Mouse (Mus musculus): ENCODE measurements around the gene Aoah.
A peak's percentile ranks its signal among the peaks of the same experiment; 100 is the strongest.

Aoah gene

DNA sequence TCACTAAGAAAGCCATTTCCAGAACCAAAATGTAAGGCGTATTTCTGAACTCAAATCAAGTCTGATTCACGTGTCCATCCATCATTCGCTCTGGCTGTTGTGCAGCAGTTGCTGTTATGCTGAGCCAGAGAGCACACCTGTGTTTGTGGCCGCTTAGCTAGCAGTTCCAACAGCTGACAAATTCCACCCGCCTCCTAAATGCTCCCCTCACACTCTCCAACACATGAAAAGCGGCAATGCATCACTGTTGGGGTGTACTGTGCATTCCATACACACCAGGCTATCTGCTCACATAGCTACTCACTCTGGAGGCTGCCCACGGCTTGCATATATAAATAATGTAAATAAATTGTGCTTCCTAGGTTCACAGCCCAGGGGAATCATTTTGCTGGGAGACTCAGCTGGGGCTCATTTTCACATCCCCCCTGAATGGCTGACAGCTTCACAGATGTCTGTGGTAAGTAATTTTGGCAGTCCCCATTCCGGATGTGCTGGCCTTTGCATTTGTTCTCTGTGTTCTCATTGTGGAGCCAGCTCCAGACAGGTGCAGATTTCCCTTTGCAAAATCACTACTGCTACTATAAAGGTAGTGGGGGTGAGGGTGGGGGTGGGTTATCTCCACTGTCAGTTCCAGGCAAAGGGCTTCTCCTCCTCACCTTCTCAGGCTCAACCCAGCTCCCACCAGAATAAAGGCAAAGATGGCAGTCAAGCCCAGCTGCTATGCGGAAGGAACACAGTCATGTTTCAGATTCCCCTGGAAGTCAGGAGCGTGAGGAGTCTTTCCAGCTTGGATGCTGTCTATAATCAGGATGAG is 123.0 kb downstream of the Aoah start:
- DNase-seq (ENCODE audit: low spot score), result no peak

DNA sequence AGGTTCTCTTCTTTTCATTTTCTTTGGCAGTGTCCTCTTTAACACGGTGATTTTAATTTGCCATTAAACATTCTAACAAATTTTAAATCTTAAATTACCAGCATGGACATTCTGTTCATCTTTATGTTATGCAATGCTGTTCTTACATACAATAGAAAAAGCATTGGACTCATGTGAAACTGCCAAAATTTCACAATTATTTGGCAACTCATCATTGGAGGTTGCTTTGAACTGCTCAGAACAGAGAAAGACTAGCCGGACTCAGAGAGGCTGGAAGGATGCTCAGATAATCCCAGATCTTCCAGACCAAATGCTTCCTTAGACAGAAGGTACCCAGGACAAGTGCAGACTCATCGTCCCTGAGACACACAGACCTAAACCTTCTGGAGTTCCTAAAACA is 126.5 kb downstream of the Aoah start:
- DNase-seq (ENCODE audit: low spot score), result no peak

DNA sequence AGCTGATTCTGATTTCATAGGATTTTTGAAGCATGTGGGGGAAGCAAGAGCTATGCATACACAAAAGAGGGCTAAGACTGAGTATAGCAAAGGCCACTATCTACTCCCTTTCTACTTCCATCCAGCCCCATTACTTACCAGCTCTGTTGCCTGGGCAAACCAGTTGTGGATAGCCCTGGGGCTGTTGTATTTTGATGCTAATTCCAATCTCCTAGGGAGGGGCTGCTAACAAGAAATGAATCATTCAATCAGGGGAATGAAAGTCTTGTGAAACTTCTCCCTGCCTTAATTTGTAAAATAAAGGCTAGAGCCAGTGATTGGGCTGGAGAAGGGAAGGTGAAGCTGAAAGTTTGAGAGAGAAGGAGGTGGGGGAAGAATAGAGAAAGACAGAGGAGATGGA is 142.1 kb downstream of the Aoah start:
- DNase-seq (ENCODE audit: low spot score), result no peak

- peak; percentile 22 for DNase-seq (ENCODE audit: low spot score)
These were observed 143.5 kb downstream of the Aoah start for GRCm38 (mm10) chr13:20937452-20937851.

GRCm38 (mm10) chr13:20939099-20939498 is 145.2 kb downstream of the Aoah start:
- no peak for DNase-seq (ENCODE audit: low spot score)

GRCm38 (mm10) chr13:20940389-20940788 is 146.5 kb downstream of the Aoah start:
- no peak for DNase-seq (ENCODE audit: low spot score)

DNA sequence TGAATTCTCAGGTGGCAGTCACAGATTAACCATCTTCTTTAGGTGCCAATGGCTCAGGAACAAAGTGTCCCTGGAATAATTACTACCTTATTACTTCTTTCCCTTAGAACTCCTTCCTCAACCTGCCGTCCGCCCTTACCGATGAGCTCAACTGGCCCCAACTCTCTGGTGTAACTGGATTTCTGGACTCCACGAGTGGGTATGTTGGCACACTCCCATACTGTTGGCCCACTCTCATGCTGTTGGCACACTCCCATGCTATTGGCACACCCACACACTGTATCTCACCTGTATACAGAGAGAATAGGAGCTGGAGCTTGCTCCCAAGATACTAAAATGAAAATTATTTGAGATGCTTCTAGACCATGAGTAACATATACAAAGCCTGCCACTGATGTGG is 147.8 kb downstream of the Aoah start:
- DNase-seq (ENCODE audit: low spot score), result no peak

GRCm38 (mm10) chr13:20963086-20963485 is 169.2 kb downstream of the Aoah start:
- DNase-seq (ENCODE audit: low spot score), result no peak

DNA sequence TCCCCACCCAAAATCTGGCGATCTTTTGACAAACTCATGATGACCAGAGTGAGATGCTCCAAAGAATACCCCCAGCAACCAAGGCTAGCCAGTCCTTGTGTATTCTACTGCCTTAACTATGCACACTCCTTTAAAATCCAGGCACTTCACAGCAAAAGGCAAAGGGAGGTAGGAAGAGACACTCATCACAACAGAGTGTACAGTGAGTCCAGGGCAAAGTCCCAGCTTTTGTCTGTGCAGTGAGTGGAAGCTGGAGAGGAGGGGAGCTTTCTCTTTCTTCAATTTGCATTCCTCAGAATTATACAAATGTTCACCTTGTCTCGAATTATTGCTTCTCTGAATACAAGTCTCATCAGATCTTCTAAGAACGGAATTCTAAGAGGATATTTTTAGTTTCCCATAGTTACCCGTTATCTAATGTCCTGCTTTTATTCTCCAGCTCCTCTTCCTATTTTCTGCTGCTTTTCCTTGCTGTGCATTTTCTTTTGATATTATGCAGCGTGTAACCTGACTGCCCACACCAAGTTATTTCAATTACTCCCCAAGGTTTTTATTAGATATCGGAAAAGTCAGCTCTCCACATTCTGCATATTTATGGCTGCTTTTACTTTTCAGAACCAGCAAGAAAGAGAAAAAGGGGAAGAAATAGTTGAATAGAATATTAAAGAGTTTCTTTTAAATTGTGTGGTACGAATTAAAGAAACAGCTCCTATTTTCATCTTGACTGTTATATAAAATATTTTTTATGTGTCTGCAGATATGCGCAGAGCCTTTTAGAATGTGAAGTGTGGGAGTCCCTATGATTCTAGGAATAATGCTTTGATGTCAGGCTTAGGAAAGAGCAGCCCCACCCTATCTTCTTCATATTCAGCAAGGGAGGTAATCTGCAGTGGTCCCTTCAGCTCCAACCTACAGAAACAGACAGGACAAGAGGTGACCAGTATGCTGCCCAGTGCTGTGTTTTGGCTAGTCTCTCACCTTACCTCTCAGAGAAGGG is 187.6 kb downstream of the Aoah start:
- no peak for DNase-seq (ENCODE audit: low spot score)

DNA sequence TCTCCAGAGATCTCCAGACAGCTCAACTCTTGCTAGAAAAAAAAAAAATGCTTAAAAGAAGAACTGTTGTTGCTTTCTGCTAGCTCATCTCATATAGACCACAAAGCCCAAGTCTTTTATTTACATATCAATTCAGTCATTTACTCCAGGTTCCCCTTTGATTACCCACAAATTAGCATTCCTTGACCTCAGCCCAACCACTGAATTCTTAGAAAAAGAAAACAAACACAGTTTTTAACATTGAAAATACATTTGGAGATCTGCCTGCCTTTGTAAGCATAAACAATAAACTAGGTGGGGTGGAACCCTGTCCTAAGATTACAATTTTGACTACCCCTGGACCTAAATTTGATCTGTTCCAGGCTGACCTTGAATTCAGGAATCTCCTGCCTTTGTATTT is 191.6 kb downstream of the Aoah start:
- DNase-seq (ENCODE audit: low spot score), result no peak

DNA sequence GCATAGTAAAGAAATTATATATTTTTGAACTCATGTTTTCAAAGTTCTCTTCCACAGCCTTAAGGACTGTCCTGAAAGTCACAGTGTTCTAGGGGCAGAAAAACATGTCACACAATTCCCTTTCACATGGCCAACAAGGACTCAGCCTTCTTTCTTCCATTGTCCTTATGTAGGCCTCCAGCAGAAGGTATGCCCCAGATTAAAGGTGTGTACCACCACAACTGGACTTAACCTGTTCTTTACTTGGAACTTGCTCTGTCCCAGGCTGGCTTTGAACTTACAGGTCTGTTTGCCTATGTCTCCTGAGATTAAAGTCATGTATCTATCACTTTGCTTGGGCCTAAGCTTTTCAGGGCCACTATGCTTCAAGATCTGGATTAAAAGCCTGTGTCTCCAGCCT is 192.0 kb downstream of the Aoah start:
- DNase-seq (ENCODE audit: low spot score), result no peak

GRCm38 (mm10) chr13:21005238-21005637 is 211.3 kb downstream of the Aoah start:
- DNase-seq (ENCODE audit: low spot score), result no peak

DNA sequence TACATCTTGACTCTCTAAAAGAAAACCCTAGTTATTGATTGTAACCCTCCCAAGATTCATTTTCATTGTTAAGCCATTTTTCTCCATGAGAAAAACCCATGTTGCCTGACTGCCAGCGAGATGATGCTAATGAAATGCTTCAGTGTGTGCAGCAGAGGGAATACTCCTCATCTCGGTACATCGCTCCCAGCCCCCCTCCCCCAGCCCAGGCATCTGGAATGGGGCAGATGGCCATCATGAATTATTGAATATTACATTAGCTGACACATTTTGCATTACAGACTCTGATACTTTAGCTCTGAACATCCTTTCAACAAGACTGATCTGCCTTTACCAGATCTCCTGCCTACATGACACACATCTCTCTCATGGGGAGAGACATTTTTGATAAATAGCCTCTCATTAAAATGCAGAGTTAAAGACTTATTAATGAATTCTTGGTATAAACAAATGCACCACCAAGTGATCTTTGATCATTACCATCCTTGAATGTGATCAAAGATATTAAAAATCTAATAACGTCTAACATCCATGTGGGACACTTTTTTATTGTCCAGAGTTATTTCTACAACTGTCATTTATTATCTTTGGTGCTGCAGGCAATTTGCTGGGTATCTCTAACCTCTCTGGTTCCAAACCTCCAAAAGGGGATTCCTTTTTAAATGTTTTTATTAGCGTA is 211.9 kb downstream of the Aoah start:
- DNase-seq (ENCODE audit: low spot score), result no peak

DNA sequence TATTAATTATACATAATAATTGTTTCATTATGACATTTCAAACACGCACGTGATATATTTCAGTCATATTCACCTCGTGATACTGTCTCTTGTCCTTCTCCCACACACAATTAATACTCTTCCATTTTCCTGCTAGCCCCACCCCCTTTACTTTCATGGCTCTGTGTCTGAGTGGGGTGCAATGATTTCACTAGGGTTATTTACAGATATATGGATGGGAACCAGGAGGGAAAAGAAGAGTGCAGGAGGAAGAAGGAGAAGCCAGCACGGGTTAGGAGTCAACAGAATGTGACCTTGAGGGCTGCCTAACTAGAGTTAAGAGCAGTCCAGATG is 212.4 kb downstream of the Aoah start:
- no peak for DNase-seq (ENCODE audit: low spot score)

- DNase-seq (ENCODE audit: low spot score), result no peak
These were observed 219.7 kb downstream of the Aoah start for GRCm38 (mm10) chr13:21013659-21014058.

DNA sequence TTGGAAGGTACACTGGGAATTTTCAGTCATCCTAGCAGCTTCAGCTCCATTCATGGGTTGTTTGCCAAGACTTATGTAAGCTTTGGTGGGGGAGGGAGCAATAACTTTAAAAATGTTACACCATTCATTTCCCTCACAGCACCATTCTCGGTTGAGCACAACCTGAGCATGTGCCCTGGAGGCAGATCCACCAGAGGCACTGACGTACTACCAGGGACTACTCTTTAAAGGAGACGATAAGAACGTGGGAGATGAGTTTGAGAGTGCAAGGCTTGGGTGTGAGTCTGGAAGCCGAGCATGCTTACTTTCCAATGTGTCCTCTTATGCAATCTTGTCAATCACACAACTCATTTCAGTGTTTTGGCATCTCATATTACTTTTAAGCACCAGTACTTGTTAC is 230.9 kb downstream of the Aoah start:
- no peak for DNase-seq (ENCODE audit: low spot score)

GRCm38 (mm10) chr13:21033176-21033575 is 239.3 kb downstream of the Aoah start:
- DNase-seq (ENCODE audit: low spot score), result no peak

- no peak for DNase-seq (ENCODE audit: low spot score)
These were observed 241.1 kb downstream of the Aoah start for GRCm38 (mm10) chr13:21035011-21035410.

DNA sequence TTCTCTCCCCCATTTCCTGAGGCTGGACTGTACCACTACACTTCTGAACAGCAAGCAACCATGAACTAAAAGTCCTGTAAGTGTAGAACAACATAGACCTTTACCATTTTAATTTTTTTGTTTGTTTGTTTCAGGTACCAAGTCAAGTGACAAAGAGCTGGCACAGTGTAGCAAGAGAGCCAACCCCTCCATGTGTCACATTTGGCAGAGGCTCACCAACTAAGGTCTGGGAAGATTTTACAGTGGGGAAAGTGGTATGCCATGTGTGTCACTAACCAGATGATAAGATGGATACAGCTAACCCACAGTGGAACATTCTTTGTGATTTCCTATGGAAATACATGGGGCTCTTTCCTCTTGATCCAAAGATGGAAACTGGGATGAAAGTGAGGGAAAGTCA is 242.1 kb downstream of the Aoah start:
- DNase-seq (ENCODE audit: low spot score), result no peak

DNA sequence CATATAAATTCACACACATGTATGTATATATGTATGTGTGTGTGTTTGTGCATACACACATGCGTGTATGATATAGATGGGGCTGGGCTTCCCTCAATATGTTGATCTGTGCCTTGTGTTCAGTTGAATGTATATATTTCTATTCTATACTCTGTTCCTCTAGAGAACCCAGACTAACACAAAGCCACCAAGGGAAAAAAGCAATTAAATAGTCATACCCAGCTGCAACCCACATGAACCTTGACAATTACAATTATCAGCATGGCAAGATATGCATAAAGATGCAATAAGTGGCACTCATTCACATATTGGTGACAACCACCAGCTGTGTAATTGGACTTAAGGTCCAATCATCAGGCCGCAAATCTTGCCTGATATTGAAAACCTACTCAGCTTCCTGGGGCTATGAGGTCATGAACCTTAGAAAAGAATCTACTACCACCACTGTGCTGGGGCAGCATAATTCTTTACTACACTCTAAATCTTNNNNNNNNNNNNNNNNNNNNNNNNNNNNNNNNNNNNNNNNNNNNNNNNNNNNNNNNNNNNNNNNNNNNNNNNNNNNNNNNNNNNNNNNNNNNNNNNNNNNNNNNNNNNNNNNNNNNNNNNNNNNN is 246.8 kb downstream of the Aoah start:
- DNase-seq (ENCODE audit: low spot score), result no peak

DNA sequence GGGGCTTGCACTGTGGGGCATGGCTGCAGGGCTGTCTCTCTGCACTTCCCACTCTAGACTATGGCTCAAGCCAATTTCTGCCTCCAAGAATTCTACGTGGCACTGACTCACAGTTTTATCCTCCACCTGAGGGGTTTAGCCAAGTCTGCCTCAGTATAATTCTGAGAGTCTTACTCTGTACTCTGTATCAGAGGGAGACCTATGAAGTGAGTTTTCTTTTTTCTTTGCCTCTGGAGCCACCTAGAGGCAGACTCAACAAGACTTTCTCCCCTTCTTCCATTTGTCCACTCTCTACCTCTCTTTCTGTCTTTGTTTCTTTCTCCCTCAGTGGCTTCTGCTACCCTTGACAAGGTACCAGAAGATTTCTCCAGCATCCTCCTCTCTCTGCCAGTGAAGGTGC is 256.2 kb downstream of the Aoah start:
- DNase-seq (ENCODE audit: low spot score), result no peak

GRCm38 (mm10) chr13:21066021-21066420 is 272.1 kb downstream of the Aoah start:
- no peak for DNase-seq (ENCODE audit: low spot score)

All from layer of hippocampus, adult 9-10 months (tissue).